Mouse (Mus musculus) monocyte, adult 2 months (primary cell): ENCODE measurements around the gene Itgb7.

ENCODE experiments used
- DNase-seq, 2 experiments: peaks; one replicate each; pipeline ENCODE4 v3.0.0; 2022; ENCODE audit warnings: low spot score in 2 of 2, low read depth in 1 of 2

The Itgb7 gene

DNA sequence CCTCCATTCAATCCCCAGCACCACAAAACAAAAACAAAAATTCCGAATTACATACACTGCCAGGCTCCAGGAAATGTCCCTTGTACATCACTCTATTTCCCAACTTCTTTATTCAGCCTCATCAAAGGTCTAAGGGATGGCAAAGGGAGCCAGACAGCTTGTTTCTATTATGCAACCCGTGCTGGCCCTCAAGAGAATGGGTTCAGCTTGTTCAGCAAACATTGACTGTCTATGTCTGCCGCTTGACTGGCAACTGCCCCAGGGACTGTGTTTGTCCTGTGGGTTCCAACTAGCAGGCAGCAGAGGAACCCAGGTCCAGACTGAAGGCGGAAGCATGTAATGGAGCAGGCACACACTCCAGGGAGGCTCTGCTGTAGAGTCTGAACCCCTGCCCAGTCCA, 32.9 kb downstream of the Itgb7 start:
- DNase-seq = no peak

DNA sequence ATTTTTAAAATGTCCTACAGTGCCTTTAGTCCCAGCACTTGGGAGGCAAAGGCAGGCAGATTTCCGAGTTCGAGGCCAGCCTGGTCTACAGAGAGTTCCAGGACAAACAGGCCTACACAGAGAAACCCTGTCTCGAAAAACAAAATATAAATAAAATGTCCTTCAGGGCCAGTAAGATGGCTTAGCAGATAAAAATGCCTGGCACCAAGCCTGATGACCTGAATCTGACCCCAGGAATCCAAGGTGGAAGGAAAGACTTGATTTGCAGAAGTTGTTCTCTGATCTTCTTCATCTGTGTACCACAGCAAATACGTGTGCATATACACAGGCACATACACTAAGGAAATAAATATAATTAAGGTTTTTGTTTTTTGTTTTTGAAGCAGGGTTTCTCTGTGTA, 36.4 kb downstream of the Itgb7 start:
- no peak for DNase-seq

DNA sequence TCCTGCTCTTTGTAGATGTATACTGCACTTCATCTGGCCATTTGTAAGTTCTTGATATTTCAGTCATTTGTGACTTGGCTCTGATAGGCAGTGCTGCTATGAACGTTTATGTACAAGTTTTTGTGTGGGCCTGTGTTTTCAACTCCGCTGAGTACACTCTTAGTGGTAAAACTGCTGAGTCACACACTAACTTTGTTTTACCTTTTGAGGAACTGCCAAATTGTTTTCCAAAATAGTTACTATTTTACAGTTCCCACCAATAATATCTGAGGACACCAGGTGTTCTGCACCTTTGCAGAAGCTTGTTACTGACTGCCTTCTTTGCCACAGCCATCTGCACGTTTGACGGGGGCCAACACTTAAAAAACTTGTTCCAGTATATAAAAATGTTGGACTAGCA, 37.3 kb downstream of the Itgb7 start:
- DNase-seq = no peak

DNA sequence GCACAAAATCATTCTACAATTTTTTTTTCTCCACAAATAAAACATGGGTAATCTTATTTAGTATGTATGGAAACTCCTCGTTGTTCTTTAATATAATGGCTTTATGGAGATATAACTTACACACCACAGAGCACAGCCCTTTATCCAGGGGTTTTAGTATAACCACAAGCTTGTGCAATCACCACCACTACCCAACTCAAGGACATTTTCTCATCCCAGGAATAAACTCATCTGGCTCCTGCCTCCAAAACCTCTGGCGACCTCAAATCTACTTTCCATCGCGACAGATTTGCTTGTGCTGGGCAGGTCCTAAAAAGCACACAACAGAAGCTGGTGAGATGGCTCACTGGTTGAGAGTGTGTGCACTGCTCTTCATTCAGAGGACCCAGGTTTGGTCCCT, 38.1 kb downstream of the Itgb7 start:
- DNase-seq = no peak

DNA sequence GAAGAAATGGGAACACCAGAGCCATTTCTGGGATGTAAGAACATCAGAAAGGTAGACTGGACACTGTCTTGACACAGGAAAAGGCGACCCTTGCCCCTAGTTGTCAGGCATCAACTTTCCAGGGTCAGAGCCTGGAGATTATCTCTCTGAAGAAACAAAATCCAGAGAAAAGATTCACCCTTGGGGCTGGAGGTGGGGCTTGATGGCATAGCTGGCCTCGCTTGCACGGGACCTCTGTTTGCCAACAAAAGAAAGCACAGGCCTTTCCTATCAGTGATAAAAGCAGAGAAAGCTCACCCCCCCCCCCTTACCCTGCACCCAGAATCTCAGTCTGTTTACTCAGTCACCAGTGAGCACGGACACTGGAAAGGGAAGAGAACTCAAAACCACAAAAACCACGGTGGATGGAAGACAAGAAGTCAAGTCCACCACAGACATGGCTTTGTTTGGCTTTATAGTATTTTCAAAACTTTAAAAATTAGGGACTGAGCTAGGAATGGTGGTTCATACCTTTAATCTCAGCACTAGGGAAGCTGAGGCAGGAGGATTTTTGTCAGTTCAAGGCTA, 38.8 kb downstream of the Itgb7 start:
- no peak for DNase-seq

DNA sequence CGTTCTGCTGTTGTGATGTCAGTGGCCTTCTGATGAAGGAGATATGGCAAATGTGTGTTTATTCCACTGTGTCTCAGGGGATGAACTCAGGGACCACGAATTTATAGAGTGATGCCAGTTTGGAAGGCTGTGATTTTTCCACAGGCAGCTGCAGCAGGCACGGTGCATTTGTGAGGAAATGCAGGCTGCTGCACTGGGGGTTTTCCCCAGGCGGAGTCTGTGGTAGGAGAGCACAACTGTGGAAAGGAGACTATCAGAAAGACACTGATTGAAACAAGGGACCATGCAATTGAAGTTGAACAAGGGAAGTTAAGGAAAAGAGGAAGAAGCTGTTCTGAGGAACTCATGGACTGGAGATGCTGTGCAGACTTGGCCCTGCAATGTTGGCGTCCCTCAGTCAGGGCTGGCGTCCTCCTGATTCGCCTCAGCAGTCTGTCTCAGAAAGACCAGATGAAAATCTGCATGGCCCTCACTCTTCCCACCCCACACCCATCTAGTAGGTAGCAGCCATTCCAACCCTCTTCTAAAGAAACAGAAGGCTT, 39.4 kb downstream of the Itgb7 start:
- no peak for DNase-seq

DNA sequence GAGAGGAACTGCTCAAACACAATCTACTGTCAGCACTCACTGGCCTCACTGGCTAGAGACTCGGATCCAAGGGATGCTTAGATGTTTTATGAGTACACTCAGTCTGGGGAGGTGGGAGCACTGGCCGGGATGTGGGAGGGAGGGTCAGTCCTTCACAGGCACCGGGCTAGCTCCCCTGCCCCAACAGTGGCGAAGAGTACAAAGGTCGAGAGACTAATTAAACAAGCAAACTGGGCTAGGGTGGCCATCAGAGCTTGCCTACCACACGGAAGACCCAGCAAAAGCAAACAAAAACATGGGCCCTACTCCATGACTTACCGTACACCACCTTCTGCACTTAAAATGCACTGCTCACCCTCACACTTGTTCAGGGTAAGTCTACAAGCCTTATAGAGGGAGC, 40.0 kb downstream of the Itgb7 start:
- no peak for DNase-seq

DNA sequence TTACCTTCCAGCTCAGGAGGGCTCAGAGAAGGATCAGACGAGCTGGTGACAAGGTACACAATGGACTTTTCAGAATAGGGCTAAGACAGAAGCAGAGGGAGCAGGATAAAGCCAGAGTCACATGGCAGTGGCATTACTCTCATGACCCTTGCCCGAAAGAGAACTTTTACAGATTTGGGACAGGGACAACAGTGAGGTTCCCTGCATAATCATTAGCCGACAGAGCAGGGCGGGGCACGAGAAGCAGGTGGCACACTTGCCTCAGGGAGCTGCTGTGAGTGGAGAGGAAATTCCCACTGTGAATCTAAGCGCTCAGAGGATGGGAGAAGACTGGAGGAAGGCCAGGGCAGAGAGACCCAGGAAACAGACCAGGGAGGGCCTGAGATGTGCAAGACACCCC, 42.9 kb downstream of the Itgb7 start:
- DNase-seq = no peak

DNA sequence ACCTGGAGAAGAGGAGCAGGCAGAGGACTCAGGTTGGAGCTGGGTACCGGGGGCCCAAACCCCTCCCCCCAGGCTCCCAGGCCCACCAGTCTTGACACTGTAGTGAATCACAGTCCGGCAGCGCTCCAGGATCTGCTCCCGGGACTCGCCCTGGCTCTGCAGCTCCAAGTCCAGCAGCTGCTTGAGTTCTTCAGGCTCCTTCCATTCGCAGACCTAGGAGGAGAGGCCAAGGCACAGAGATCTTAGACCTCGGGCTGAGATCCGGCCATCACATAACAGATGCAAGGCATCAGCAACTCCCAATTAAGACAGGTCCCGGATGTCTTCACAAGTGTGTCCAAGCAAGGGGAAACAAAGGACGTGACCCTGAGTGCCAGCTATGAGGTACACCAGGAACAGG, 43.6 kb downstream of the Itgb7 start:
- no peak for DNase-seq

DNA sequence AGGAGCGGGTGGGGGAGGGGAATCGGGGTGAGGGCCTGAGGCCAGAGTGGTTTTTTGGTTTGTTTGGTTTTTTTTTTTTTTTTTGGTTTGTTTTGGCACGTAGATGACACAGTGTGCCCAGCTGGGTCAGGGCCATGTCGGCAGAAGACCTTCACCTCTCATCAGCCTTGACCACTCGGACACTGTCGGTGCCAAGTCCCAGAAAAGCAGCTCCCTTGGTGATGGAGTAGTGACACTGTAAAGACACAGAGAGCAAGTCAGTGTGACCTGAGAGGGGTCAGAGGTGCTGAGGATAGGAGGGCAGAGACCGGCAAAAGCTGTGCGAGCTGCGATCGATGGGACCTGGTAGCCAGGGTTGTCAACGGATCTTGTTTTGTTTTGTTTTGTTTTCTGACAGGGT, 45.5 kb downstream of the Itgb7 start:
- no peak for DNase-seq

DNA sequence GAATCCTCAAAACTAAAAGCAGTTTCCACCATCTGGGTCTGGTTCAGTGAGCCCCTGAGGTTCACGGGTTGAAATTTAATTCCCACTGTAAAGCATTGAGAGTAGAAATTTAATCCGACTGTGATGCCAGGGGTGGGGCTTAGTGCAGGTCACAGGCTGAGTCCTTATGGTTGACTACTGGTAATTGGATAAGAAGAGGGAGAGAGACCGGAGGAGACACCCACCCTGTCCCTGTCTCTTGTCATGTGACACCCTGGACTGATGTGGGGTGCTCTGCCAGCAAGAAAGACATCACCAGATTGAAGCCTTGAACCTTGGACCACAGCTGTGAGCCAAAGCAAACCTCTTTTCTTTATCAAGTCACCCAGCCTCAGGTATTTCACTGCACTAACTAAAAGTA, 48.7 kb downstream of the Itgb7 start:
- no peak for DNase-seq

DNA sequence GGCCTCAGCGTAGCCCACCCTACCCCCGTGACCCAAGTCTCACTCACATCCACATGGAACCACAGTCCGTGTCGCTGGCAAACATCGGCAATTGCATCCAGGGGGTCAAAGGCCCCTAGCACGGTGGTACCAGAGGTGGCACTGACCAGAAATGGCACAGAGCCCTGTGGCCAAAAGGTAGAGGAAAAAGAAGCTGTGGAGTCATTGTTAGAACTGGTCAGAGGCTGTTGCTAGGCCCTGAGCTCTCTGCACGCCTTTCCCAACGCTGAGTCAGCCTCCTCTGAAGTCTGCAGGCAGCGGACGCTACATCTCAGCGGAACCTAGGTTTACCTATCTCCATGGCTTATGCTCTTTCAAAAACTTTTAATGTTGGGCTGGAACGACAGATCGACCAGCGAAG, 51.8 kb downstream of the Itgb7 start:
- no peak for DNase-seq

DNA sequence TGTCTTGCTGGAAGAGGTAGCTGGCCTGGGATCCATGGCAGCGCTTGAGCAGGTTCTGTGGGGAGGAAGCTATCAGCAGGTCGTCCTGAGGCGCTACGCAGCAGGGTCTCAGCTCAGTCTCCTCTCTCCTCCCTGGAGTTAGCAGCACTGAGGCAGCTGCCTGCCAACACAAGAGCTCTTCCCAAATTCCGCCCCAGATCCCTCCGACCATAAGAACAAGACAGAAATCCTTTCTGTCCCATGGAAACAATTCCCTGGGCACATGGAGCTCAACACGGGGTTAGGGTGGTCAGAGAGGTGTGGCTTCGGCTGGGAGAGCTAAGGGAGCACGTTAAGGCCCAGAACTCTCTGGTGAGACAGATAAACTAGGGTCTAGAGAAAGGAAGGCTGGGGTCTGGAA, 52.6 kb downstream of the Itgb7 start:
- no peak for DNase-seq

DNA sequence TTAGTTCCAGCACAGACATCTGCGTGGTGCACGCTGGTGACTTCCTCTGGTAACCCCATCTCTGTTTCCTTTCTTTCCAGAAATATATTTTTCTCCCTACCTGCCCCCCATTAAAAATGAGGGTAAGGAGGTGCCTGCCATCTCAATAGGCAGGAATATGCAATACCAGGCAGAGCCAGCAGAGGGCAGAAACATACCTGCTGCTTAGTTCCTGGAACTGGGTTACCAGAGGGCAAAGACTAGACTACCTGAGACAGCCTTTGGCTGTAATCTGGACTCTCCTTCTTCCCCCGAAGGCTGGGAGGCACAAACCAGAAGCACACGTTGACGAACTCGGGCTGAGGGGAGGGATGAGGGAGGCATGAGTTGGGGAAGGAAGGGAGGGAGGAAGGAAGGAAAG, 53.5 kb downstream of the Itgb7 start:
- DNase-seq = peak; percentile 17 to 68

DNA sequence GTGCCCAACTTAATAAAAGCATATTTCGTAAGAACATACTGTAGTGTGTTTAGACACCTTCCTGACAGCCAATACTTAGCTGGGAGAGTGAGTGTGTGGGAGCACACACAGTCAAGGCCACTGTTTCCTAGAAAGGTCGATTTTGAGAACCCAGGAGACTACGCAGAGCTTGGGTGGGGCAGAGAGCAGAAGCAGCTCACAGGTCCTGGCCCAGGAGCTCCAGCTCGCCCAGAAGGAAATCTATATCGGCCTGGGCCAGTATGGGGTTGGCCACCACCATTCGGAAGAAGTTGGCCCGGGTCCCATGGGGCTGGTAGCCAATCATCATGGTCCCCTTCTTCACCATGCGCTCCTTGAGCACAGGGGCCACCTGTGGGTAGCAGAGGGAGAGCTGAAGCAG, 54.3 kb downstream of the Itgb7 start:
- DNase-seq = no peak

DNA sequence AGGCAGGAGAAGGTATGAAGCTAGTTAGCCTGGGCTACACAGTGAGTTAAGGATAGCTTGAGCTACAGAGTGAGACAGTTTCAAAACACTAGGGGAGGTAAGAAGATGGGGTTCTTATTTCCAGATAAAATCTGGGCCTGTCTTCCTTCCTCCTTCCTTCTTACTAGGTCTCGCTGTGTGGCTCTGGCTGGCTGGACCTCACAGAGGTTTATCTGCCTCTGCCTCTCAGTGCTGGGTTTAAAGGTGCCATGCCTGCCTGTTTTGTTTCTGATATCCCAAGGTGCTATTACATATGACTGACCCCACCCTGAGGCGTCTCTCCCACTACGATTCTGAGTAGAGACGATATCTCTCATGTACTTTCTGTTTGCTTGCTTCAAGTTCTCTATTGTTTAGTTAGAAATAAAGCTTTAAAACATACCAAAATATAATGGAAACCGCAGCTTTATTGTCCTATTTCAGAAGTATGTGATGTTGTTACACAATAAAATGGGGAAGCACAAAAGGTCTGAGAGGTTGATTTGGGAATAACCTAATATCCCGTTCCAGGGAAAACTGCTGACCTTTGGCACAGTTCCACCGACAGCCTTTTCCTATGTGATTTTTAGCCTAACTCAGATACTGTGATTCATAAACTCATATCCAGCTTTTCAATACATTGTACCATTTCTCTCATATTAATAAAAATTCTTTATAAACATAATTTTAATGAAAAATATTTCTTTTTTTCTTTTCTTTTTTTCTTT, 55.0 kb downstream of the Itgb7 start:
- DNase-seq = no peak

DNA sequence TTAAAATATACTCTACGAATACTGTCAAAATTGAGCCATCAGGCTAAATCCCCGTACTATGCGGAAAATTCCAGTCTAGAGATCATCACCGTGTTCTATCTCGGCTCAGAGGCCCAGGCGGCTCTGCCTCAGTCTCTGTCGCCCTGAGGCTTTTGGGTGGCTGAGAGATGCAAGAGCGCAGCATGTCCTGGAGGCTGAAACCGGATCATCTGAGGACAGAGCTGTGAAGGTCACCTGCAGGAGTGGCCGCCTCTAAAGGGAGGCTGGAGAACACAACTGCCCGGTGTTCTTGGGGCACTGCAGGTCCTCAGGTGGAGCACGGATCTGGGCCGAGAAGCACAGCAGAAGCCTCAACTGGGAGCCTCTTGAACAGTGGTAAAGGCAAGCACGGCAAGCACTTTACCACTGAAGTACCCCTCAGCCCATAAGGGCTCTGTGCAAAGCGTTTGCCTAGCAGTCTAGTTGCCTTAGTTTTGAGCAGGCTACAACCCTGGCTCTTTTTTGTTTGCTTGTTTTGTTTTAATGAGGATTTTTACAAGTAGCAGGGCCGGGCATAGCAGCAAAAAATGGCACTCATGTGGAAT, 55.9 kb downstream of the Itgb7 start:
- DNase-seq = no peak

DNA sequence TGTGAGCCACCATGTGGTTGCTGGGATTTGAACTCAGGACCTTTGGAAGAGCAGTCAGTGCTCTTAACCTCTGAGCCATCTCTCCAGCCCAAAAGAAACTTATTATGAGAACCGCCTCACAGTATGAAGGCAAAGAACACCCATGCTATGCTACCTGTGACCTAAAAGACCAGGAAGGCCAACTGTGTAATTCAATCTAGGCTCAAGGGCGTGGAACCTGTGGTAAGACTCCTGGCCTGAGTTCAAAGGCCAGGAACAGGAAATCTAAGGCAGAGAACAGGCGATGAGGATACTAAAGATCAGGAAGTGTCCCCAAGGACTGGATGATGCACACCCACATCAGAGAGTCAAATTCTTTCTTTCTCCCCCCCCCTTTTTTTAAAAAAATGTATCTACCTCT, 58.2 kb downstream of the Itgb7 start:
- no peak for DNase-seq

DNA sequence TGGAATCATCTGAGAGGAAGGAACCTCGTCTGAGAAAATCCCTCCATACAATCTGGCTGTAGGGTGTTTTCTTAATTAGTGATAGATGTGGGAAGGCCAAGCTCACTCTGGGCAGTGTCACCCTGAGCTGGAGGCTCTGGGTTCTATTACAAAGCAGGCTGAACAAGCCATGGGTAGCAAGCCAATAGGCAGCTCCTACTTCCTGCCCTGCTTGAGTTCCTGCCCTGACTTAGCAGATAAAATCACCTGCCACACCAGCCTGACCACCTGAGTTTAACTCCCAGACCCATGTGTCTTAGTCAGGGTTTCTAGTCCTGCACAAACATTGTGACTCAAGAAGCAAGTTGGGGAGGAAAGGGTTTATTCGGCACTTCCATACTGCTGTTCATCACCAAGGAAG, 62.7 kb downstream of the Itgb7 start:
- no peak for DNase-seq

DNA sequence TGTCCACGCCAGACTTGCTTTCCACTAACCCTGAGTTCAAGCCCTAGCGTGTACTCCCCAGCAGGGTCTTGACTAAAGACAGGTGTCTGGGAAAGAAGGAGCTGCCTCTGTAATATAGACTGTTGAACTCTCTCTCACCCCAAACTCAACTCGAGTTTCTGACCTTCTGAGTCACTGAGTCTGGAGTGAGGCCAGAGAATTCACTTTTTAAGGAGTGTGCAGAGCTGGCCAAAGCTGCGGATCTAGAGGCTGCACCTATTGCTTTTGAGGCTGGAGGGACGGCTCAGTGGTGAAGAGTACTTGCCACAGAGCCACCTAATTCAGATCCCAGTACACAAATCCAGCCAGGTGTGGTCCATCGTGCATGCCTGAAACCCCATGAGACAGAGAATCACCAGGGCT, 64.1 kb downstream of the Itgb7 start:
- no peak for DNase-seq
